Mouse (Mus musculus) lung, postnatal 0 days (tissue): ENCODE measurements at regions not wholly inside any gene's neighbourhood (a gene's known extent, or its start where the extent isn't known, plus 50 kb on each side); places are given as distances from the start of the nearest gene placed in this dataset.

Experiments used
- CTCF ChIP-seq: IDR thresholded peaks from 2 replicates; pipeline ENCODE4 v1.5.1; 2016; ENCODE audit warnings: antibody characterized with exemption, mild to moderate bottlenecking
- EP300 ChIP-seq: IDR thresholded peaks from 2 replicates; pipeline ENCODE4 v1.6.1; 2016; ENCODE audit warnings: antibody characterized with exemption, mild to moderate bottlenecking, control low read depth

DNA sequence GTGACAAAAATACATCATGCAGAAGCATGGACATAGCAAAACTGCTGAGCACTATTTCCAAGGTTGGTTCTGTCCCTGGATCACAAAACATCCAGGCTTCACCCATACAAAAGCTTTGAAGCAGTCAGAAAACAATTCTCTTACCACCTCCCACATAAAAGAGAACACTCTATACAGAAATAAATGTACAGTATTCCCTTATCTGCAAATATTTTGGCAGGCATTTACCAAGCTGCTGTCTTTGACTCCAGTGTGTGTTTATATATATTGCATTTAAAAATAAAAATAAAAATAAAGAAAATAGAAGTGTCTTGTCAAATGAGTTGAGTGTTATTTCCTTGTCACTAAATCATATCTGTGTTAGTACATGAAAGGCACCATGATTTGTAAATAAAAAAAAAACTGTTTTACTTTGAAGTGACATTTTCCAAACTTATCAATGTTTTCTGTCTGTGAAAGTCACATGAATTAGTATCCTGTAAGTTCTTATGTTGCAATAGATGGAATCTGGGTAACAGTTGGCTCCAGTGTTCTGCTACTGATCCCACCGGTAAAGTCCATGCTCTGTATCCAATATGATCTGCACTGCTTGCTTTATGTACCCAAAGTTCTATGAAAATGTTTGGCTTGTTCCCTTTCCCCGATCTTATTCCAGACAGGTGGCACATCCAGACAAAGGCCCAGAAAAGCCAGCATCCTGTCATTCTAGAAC is 59.9 kb upstream of the Cd93 start:
- TF ChIP-seq EP300 (no peak), CTCF (no peak)
